Mouse (Mus musculus) liver, embryonic 14.5 days (tissue): ENCODE data around the gene Il12b.

Source experiments
- CTCF ChIP-seq: IDR thresholded peaks from 2 replicates; pipeline ENCODE4 v1.5.1; 2016; ENCODE audit warnings: antibody characterized with exemption, low read depth, control low read depth
- EP300 ChIP-seq: IDR thresholded peaks from 2 replicates; pipeline ENCODE4 v1.6.1; 2016; ENCODE audit warnings: antibody characterized with exemption, low read depth

DNA sequence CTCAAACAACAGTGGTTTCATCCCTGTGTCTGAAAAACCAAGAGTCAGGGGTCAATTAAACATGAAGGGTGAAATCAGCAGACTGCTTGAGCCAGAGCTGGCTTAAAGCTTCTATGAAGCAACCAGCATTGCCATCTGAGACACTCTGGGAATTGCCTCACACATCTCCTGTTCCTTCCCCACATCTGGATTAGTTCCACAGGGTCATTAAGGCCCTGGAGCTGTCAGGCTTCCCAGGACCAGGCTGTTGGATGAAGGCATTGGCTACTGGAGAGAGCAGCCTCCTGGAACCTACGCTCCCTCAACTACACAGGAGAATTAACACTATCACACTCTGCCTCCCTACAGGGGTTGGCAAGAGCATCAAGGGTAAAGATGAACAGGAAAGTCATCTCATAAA lies 32.2 kb upstream of the Il12b start:
- no peak for TF ChIP-seq CTCF
- TF ChIP-seq EP300 = no peak
